17 mouse cellular contexts compared by ENCODE assay signal in genomic region chr14:33854181-33854580, GRCm38 (mm10).
DNase-seq lines count a peak whose midpoint lies in the region; TF ChIP-seq lines count a peak whose summit lies in the region.
"Had no signal": no experiment of that assay in that cellular context is flagged by ENCODE, and none has a peak within 500 bp of the region (broad histone marks: within the 10 kb centered on the region; RNA-seq: fewer than 3 reads in every experiment).

No protein-coding gene starts in this region.

- TF ChIP-seq CTCF in thymus, adult 2 months (IDR thresholded peaks at IDR 0.05; ENCODE audit: borderline replicate concordance, control insufficient read depth, extremely low read depth, insufficient read depth, low read length, poor library complexity) = no peak

- no peaks in the 10 kb centered on the region for H3K36me3 ChIP-seq in thymus, adult 2 months (ENCODE audit: control insufficient read depth, insufficient read depth, low read length)
- H3K36me3 ChIP-seq: heart, embryonic 13.5 days; limb, embryonic 12.5 days; liver, embryonic 13.5 days; lung, embryonic 15.5 days; midbrain, embryonic 13.5 days; stomach, embryonic 15.5 days had no signal

- no peak overlapping the region for H3K27ac ChIP-seq in thymus, adult 2 months (ENCODE audit: control insufficient read depth, insufficient read depth, low read length)
- H3K27ac ChIP-seq: heart, embryonic 13.5 days; limb, embryonic 12.5 days; liver, embryonic 13.5 days; lung, embryonic 15.5 days; midbrain, embryonic 13.5 days; stomach, embryonic 15.5 days had no signal

- H3K27me3 ChIP-seq in thymus, adult 2 months (ENCODE audit: control insufficient read depth, insufficient read depth, low read length) = no peaks in the 10 kb centered on the region
- H3K27me3 ChIP-seq: heart, embryonic 13.5 days; limb, embryonic 12.5 days; liver, embryonic 13.5 days; lung, embryonic 15.5 days; midbrain, embryonic 13.5 days; stomach, embryonic 15.5 days had no signal

- WGBS in thymus, adult 2 months = 94% methylated on average over 6 of the region's 6 CpGs

- no peak for TF ChIP-seq POLR2A in thymus, adult 2 months (IDR thresholded peaks at IDR 0.05; ENCODE audit: control insufficient read depth, extremely low read depth, insufficient read depth, low read length, poor library complexity)

- no peaks in the 10 kb centered on the region for H3K4me1 ChIP-seq in thymus, adult 2 months (replicated peaks; ENCODE audit: control insufficient read depth, insufficient read depth, low read length)
- H3K4me1 ChIP-seq: heart, embryonic 13.5 days; liver, embryonic 13.5 days; lung, embryonic 15.5 days; midbrain, embryonic 13.5 days; stomach, embryonic 15.5 days had no signal

- DNase-seq in cerebellum, postnatal 36 days = peak; percentile 21
- DNase-seq in cerebellum, adult 18-20 months = no peak
- peak; percentile 8 for DNase-seq in adipocyte (ENCODE audit: low spot score)
- peak; percentile 17 for DNase-seq in adrenal gland, adult 8-10 months
- peak; percentile 19 to 44 for DNase-seq in gastrocnemius, adult 8-10 months (ENCODE audit: low spot score in 2 of 2)
- DNase-seq in thymus, adult 2 months = no peak
- no peak for DNase-seq in right cerebral cortex, postnatal 4 days
- DNase-seq: kidney, adult 9 months; kidney, postnatal 36 days; layer of hippocampus, adult 9-11 months; liver, embryonic 13.5 days had no signal

- H3K4me3 ChIP-seq in thymus, adult 2 months (ENCODE audit: control insufficient read depth, insufficient read depth, low read length) = no peak overlapping the region
- H3K4me3 ChIP-seq: heart, embryonic 13.5 days; limb, embryonic 12.5 days; liver, embryonic 13.5 days; lung, embryonic 15.5 days; midbrain, embryonic 13.5 days; myocyte; stomach, embryonic 15.5 days had no signal

Comparison
In these comparisons a context has a peak if more than half of its experiments do, and no peak if none do; other contexts are left out.
1. DNase-seq: peak in cerebellum, postnatal 36 days (2 of 2), adipocyte (single experiment), adrenal gland, adult 8-10 months (single experiment) and gastrocnemius, adult 8-10 months (2 of 2); none in cerebellum, adult 18-20 months (0 of 2), thymus, adult 2 months (single experiment) and right cerebral cortex, postnatal 4 days (single experiment).